Mouse (Mus musculus): ENCODE data around the gene Wdr45.
"Not testable (repeated sequence)": the region's sequence is repeated elsewhere in the genome, so short reads cannot be mapped to it uniquely, and the experiment has no call there.

Gene Wdr45
- long read RNA-seq, experiment 1, transcript Wdr45-201 (11 exons, 1,609 nt): major isoform, 10 of 14 reads
- long read RNA-seq, experiment 1, partial matches to known transcripts: 2 of 14 reads
- long read RNA-seq, experiment 1, other reads (novel, unspliced or antisense): 1 of 14 reads
- long read RNA-seq, experiment 2, transcript Wdr45-201 (11 exons, 1,609 nt): major isoform, 6 of 11 reads
- long read RNA-seq, experiment 2, partial matches to known transcripts: 1 of 11 reads
- long read RNA-seq, experiment 2, other reads (novel, unspliced or antisense): 4 of 11 reads

- intact Hi-C loops (cut with DNase I): not testable (repeated sequence)
Observed at GRCm38 (mm10) chrX:7714135-7714899, at the start of gene Wdr45. Wdr45 (plus strand) TSS chrX:7714333.

GRCm38 (mm10) chrX:7664791-7665190 lies 49.3 kb upstream of the Wdr45 start:
- intact Hi-C loops (cut with DNase I): no loop called here

GRCm38 (mm10) chrX:7665739-7666502 lies 48.2 kb upstream of the Wdr45 start:
- intact Hi-C loops (cut with DNase I): no loop called here

- intact Hi-C loops (cut with DNase I): loop anchor here (10.0 kb wide), 1 partner anchor 246 kb away; no protein-coding TSS in a partner anchor
Observed at GRCm38 (mm10) chrX:7670390-7670881, 43.7 kb upstream of the Wdr45 start.

GRCm38 (mm10) chrX:7670921-7671623 lies 43.1 kb upstream of the Wdr45 start, which contains the start of gene Plp2:
Plp2 (minus strand) TSS chrX:7671390.
- intact Hi-C loops (cut with DNase I): loop anchor here (10.0 kb wide), 1 partner anchor 246 kb away; no protein-coding TSS in a partner anchor

GRCm38 (mm10) chrX:7672739-7673138 lies 41.4 kb upstream of the Wdr45 start:
- intact Hi-C loops (cut with DNase I): loop anchor here (10.0 kb wide), 1 partner anchor 248 kb away; no protein-coding TSS in a partner anchor

GRCm38 (mm10) chrX:7673578-7674281 lies 40.4 kb upstream of the Wdr45 start:
- intact Hi-C loops (cut with DNase I): loop anchor here (10.0 kb wide), 1 partner anchor 249 kb away; no protein-coding TSS in a partner anchor

GRCm38 (mm10) chrX:7674284-7675000 lies 39.7 kb upstream of the Wdr45 start:
- intact Hi-C loops (cut with DNase I): loop anchor here (10.0 kb wide), 1 partner anchor 250 kb away; no protein-coding TSS in a partner anchor

- intact Hi-C loops (cut with DNase I): loop anchor here (10.0 kb wide), 1 partner anchor 250 kb away; no protein-coding TSS in a partner anchor
Observed at GRCm38 (mm10) chrX:7675001-7675380, 39.1 kb upstream of the Wdr45 start.

- intact Hi-C loops (cut with DNase I): loop anchor here (10.0 kb wide), 1 partner anchor 254 kb away; no protein-coding TSS in a partner anchor
Observed at GRCm38 (mm10) chrX:7678986-7679385, 35.1 kb upstream of the Wdr45 start.

- intact Hi-C loops (cut with DNase I): loop anchor here (10.0 kb wide), 1 partner anchor 255 kb away; no protein-coding TSS in a partner anchor
Observed at GRCm38 (mm10) chrX:7679405-7680056, 34.6 kb upstream of the Wdr45 start.

- intact Hi-C loops (cut with DNase I): no loop called here
Observed at GRCm38 (mm10) chrX:7680057-7680412, 34.1 kb upstream of the Wdr45 start.

- intact Hi-C loops (cut with DNase I): no loop called here
Observed at GRCm38 (mm10) chrX:7680864-7681263, 33.3 kb upstream of the Wdr45 start, which contains the start of gene Magix. Magix (minus strand) TSS chrX:7681251.

GRCm38 (mm10) chrX:7688321-7688720 lies 25.8 kb upstream of the Wdr45 start:
- intact Hi-C loops (cut with DNase I): no loop called here

GRCm38 (mm10) chrX:7690486-7690885 lies 23.6 kb upstream of the Wdr45 start:
- intact Hi-C loops (cut with DNase I): no loop called here

- intact Hi-C loops (cut with DNase I): no loop called here
Observed at GRCm38 (mm10) chrX:7692862-7693261, 21.3 kb upstream of the Wdr45 start.

GRCm38 (mm10) chrX:7696520-7696919 lies 17.6 kb upstream of the Wdr45 start:
- intact Hi-C loops (cut with DNase I): no loop called here

- intact Hi-C loops (cut with DNase I): no loop called here
Observed at GRCm38 (mm10) chrX:7696954-7697381, 17.2 kb upstream of the Wdr45 start, which contains the start of gene Gpkow. Gpkow (plus strand) TSS chrX:7697131.

Measured in adrenal gland (tissue).